Mouse (Mus musculus) c-Kit-negative CD71-positive TER-119-positive erythroid progenitor cells, embryonic 14.5 days (primary cell): ENCODE measurements around the gene Plcz1.

Experiments
- DNase-seq: peaks from one replicate; pipeline ENCODE4 v3.0.0-alpha.2; 2013; ENCODE audit warnings: low read depth, low spot score

Plcz1 gene

GRCm38 (mm10) chr6:140041357-140041756, at the start of gene Plcz1:
Plcz1 (minus strand) TSS chr6:140041457.
- DNase-seq: no peak

- no peak for DNase-seq
These were observed 48.6 kb upstream of the Plcz1 start for GRCm38 (mm10) chr6:140089855-140090254.

- no peak for DNase-seq
These were observed 40.5 kb upstream of the Plcz1 start for GRCm38 (mm10) chr6:140081739-140082138.

GRCm38 (mm10) chr6:140080933-140081332, 39.7 kb upstream of the Plcz1 start:
- no peak for DNase-seq

GRCm38 (mm10) chr6:140069177-140069576, 27.9 kb upstream of the Plcz1 start:
- no peak for DNase-seq

GRCm38 (mm10) chr6:140054271-140054928, 13.1 kb upstream of the Plcz1 start:
- no peak for DNase-seq

GRCm38 (mm10) chr6:140051476-140051875, 10.2 kb upstream of the Plcz1 start:
- no peak for DNase-seq

GRCm38 (mm10) chr6:140040952-140041351, 305 bp downstream of the Plcz1 start, which contains the start of gene Capza3:
Capza3 (plus strand) TSS chr6:140041252.
- DNase-seq: no peak

- DNase-seq: no peak
These were observed 16.9 kb downstream of the Plcz1 start for GRCm38 (mm10) chr6:140024404-140024803.

- DNase-seq: no peak
These were observed 36.1 kb downstream of the Plcz1 start for GRCm38 (mm10) chr6:140005181-140005580.

GRCm38 (mm10) chr6:139989597-139989996, 51.7 kb downstream of the Plcz1 start:
- DNase-seq: no peak

- DNase-seq: no peak
These were observed 52.2 kb downstream of the Plcz1 start for GRCm38 (mm10) chr6:139989075-139989474.

- DNase-seq: no peak
These were observed 54.7 kb downstream of the Plcz1 start for GRCm38 (mm10) chr6:139986564-139986963.

- DNase-seq: no peak
These were observed 57.2 kb downstream of the Plcz1 start for GRCm38 (mm10) chr6:139984069-139984468.

- DNase-seq: no peak
These were observed 60.2 kb downstream of the Plcz1 start for GRCm38 (mm10) chr6:139981061-139981460.

- no peak for DNase-seq
These were observed 63.1 kb downstream of the Plcz1 start for GRCm38 (mm10) chr6:139978114-139978513.

- no peak for DNase-seq
These were observed 66.6 kb downstream of the Plcz1 start for GRCm38 (mm10) chr6:139974668-139975067.

- no peak for DNase-seq
These were observed 69.5 kb downstream of the Plcz1 start for GRCm38 (mm10) chr6:139971608-139972298.

- DNase-seq: no peak
These were observed 74.6 kb downstream of the Plcz1 start for GRCm38 (mm10) chr6:139966684-139967083.

GRCm38 (mm10) chr6:139964895-139965294, 76.4 kb downstream of the Plcz1 start:
- DNase-seq: no peak

- no peak for DNase-seq
These were observed 77.5 kb downstream of the Plcz1 start for GRCm38 (mm10) chr6:139963775-139964174.

- no peak for DNase-seq
These were observed 83.6 kb downstream of the Plcz1 start for GRCm38 (mm10) chr6:139957531-139958241.

- DNase-seq: no peak
These were observed 87.7 kb downstream of the Plcz1 start for GRCm38 (mm10) chr6:139953596-139953995.
